In the genomic region with DNA sequence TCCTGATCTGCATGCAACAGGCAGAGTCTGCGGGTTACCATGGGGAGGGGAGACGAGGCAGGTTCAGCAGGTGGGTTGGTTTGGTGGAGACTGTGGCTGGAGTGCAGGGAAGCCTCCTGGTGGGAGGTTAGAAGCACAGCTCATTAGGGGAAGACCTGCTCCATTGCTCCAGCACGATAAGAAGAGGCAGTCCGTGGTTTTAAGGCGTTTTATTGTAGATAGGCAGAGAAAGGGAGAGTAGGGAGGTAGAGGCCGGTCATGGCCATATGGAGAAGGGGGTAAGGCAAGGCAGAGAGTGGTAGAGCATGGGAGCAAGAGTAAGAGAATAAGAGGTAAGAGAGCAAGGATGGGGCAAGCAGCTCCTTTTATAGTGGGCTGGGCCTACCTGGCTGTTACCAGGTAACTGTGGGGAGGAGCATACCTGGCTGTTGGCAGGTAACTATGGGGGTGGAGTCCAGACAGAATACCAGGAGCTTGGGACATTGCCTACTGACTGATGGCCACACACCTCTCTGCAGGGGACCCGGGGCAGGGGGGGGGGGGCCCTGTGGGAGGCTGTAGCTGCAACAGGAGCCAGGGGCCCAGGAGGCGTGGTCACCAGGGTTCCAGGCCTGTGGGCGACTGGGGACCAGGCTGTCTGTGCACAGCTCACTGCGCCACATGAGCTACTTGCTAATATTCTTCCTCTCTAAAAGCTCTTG, we compare ENCODE assay signal across 22 mouse cellular contexts. TPM values are rescaled to one million over a fixed set of nuclear protein-coding genes. Genes with fewer than 3 reads are reported as not detected.
DNase-seq lines count a peak whose midpoint lies in the region; ATAC-seq and TF ChIP-seq lines count a peak whose summit lies in the region.
"Had no signal": no experiment of that assay in that cellular context is flagged by ENCODE, and none has a peak within 500 bp of the region (broad histone marks: within the 10 kb centered on the region; RNA-seq: fewer than 3 reads in every experiment).

No protein-coding gene starts in this region.

- H3K27me3 ChIP-seq in kidney, embryonic 15.5 days, result no peaks in the 10 kb centered on the region
- H3K27me3 ChIP-seq in kidney, adult 2 months (replicated peaks; ENCODE audit: control insufficient read depth, insufficient read depth, low read length), result no peaks in the 10 kb centered on the region
- no peaks in the 10 kb centered on the region for H3K27me3 ChIP-seq in embryonic facial prominence, embryonic 13.5 days
- H3K27me3 ChIP-seq in liver, embryonic 12.5 days (replicated peaks), result no peaks in the 10 kb centered on the region
- no peaks in the 10 kb centered on the region for H3K27me3 ChIP-seq in stomach, embryonic 14.5 days (ENCODE audit: control insufficient read depth, insufficient read depth, low read length)
- no peaks in the 10 kb centered on the region for H3K27me3 ChIP-seq in hindbrain, embryonic 13.5 days
- H3K27me3 ChIP-seq: CH12.LX; forebrain, embryonic 15.5 days; neural tube, embryonic 12.5 days had no signal

- no peak overlapping the region for H3K4me2 ChIP-seq in kidney, embryonic 15.5 days
- H3K4me2 ChIP-seq in embryonic facial prominence, embryonic 13.5 days, result no peak overlapping the region
- H3K4me2 ChIP-seq in liver, embryonic 12.5 days, result peak overlapping the region; percentile 45
- no peak overlapping the region for H3K4me2 ChIP-seq in stomach, embryonic 14.5 days (replicated peaks; ENCODE audit: low read depth, low read length)
- no peak overlapping the region for H3K4me2 ChIP-seq in hindbrain, embryonic 13.5 days
- H3K4me2 ChIP-seq: forebrain, embryonic 15.5 days; heart, embryonic 11.5 days; lung, embryonic 14.5 days; neural tube, embryonic 12.5 days had no signal

- no peak overlapping the region for H3K9ac ChIP-seq in kidney, embryonic 15.5 days
- no peak overlapping the region for H3K9ac ChIP-seq in embryonic facial prominence, embryonic 13.5 days
- no peak overlapping the region; the same call in 1 of the 2 replicates for H3K9ac ChIP-seq in liver, embryonic 12.5 days
- no peak overlapping the region for H3K9ac ChIP-seq in stomach, embryonic 14.5 days (replicated peaks; ENCODE audit: low read depth, low read length)
- H3K9ac ChIP-seq in hindbrain, embryonic 13.5 days, result no peak overlapping the region
- H3K9ac ChIP-seq: forebrain, embryonic 15.5 days; lung, embryonic 14.5 days; neural tube, embryonic 12.5 days had no signal

- TF ChIP-seq POLR2A in kidney, adult 2 months (IDR thresholded peaks at IDR 0.05; ENCODE audit: low read depth, low read length), result no peak

- TF ChIP-seq CTCF in kidney, adult 2 months (conservative IDR thresholded peaks at IDR 0.05; ENCODE audit: insufficient read depth, insufficient read length, low read depth, low read length), result no peak

- ATAC-seq in kidney, embryonic 15.5 days (replicated peaks; ENCODE audit: low FRiP score), result 0 out of 2 replicates have a peak, but pooled peaks have one; percentile 40
- peak; percentile 43; the same call in 1 of the 2 replicates for ATAC-seq in embryonic facial prominence, embryonic 13.5 days (ENCODE audit: insufficient number of reproducible peaks, insufficient read depth, low FRiP score, low TSS enrichment, low read depth)
- peak; percentile 85 for ATAC-seq in liver, embryonic 12.5 days
- peak; percentile 6; the same call in 1 of the 2 replicates for ATAC-seq in stomach, embryonic 14.5 days (ENCODE audit: insufficient number of reproducible peaks, insufficient read depth, low FRiP score, low read depth)
- ATAC-seq in hindbrain, embryonic 13.5 days (ENCODE audit: low FRiP score), result no peak
- ATAC-seq: forebrain, embryonic 15.5 days; hindbrain, embryonic 16.5 days had no signal

- DNase-seq in kidney, adult 2 months, result no peak
- no peak for DNase-seq in cerebellum, adult 9-11 months
- no peak for DNase-seq in right cerebral cortex, adult 2 months (ENCODE audit: low spot score in 2 of 2)
- DNase-seq: adrenal gland, postnatal 36 days; cerebellum, adult 8-10 months; heart, postnatal 14 days; kidney, postnatal 14 days; layer of hippocampus, adult 9-11 months; lung, embryonic 14.5 days; right cerebral cortex, postnatal 25 days; thymus, postnatal 4 days had no signal

- H3K9me3 ChIP-seq in kidney, embryonic 15.5 days (replicated peaks), result no peaks in the 10 kb centered on the region
- H3K9me3 ChIP-seq in embryonic facial prominence, embryonic 13.5 days, result no peaks in the 10 kb centered on the region
- no peaks in the 10 kb centered on the region for H3K9me3 ChIP-seq in liver, embryonic 12.5 days (replicated peaks)
- no peaks in the 10 kb centered on the region for H3K9me3 ChIP-seq in stomach, embryonic 14.5 days (ENCODE audit: control insufficient read depth, low read depth, low read length)
- no peaks in the 10 kb centered on the region for H3K9me3 ChIP-seq in hindbrain, embryonic 13.5 days
- H3K9me3 ChIP-seq: forebrain, embryonic 15.5 days; neural tube, embryonic 12.5 days had no signal

- WGBS in kidney, embryonic 15.5 days, result 41% methylated on average over 10 of the region's 10 CpGs
- WGBS in kidney, adult 2 months, result 57% methylated on average over 10 of the region's 10 CpGs
- WGBS in embryonic facial prominence, embryonic 13.5 days, result 44% methylated on average over 10 of the region's 10 CpGs
- 28% methylated on average over 10 of the region's 10 CpGs for WGBS in liver, embryonic 12.5 days (ENCODE audit: insufficient replicate concordance)
- 52% methylated on average over 10 of the region's 10 CpGs for WGBS in stomach, embryonic 14.5 days
- WGBS in hindbrain, embryonic 13.5 days, result 45% methylated on average over 10 of the region's 10 CpGs

- no peaks in the 10 kb centered on the region for H3K36me3 ChIP-seq in kidney, embryonic 15.5 days
- H3K36me3 ChIP-seq in kidney, adult 2 months (ENCODE audit: control insufficient read depth, insufficient read depth, low read length), result no peaks in the 10 kb centered on the region
- H3K36me3 ChIP-seq in embryonic facial prominence, embryonic 13.5 days, result no peaks in the 10 kb centered on the region
- no peaks in the 10 kb centered on the region for H3K36me3 ChIP-seq in liver, embryonic 12.5 days
- H3K36me3 ChIP-seq in stomach, embryonic 14.5 days (ENCODE audit: control insufficient read depth, insufficient read depth, low read length), result no peaks in the 10 kb centered on the region
- no peaks in the 10 kb centered on the region for H3K36me3 ChIP-seq in hindbrain, embryonic 13.5 days
- H3K36me3 ChIP-seq: forebrain, embryonic 15.5 days; neural tube, embryonic 12.5 days had no signal

- H3K4me1 ChIP-seq in kidney, embryonic 15.5 days, result no peaks in the 10 kb centered on the region
- 0 out of 2 replicates have a peak, but pooled peaks cover 4% of the 10 kb centered on the region for H3K4me1 ChIP-seq in kidney, adult 2 months (ENCODE audit: control insufficient read depth, insufficient read depth, low read length)
- no peaks in the 10 kb centered on the region for H3K4me1 ChIP-seq in embryonic facial prominence, embryonic 13.5 days
- peaks cover 35% of the 10 kb centered on the region for H3K4me1 ChIP-seq in liver, embryonic 12.5 days
- H3K4me1 ChIP-seq in stomach, embryonic 14.5 days (ENCODE audit: control insufficient read depth, insufficient read depth, low read length), result no peaks in the 10 kb centered on the region
- no peaks in the 10 kb centered on the region for H3K4me1 ChIP-seq in hindbrain, embryonic 13.5 days (replicated peaks)
- H3K4me1 ChIP-seq: forebrain, embryonic 15.5 days; neural tube, embryonic 12.5 days had no signal

- no peak overlapping the region for H3K27ac ChIP-seq in kidney, embryonic 15.5 days
- H3K27ac ChIP-seq in kidney, adult 2 months (ENCODE audit: insufficient read depth, low read depth, low read length), result no peak overlapping the region
- H3K27ac ChIP-seq in embryonic facial prominence, embryonic 13.5 days, result no peak overlapping the region
- peak overlapping the region; percentile 36; the same call in 1 of the 2 replicates for H3K27ac ChIP-seq in liver, embryonic 12.5 days
- H3K27ac ChIP-seq in stomach, embryonic 14.5 days (ENCODE audit: low read length), result no peak overlapping the region
- no peak overlapping the region for H3K27ac ChIP-seq in hindbrain, embryonic 13.5 days
- H3K27ac ChIP-seq: forebrain, embryonic 15.5 days; neural tube, embryonic 12.5 days had no signal

- H3K4me3 ChIP-seq in kidney, embryonic 15.5 days (replicated peaks), result no peak overlapping the region
- H3K4me3 ChIP-seq in kidney, adult 2 months (ENCODE audit: insufficient read depth, low read depth, low read length), result no peak overlapping the region
- H3K4me3 ChIP-seq in embryonic facial prominence, embryonic 13.5 days, result no peak overlapping the region
- H3K4me3 ChIP-seq in liver, embryonic 12.5 days, result no peak overlapping the region
- H3K4me3 ChIP-seq in stomach, embryonic 14.5 days (ENCODE audit: low read depth, low read length), result no peak overlapping the region
- H3K4me3 ChIP-seq in hindbrain, embryonic 13.5 days, result no peak overlapping the region
- H3K4me3 ChIP-seq: erythroblast, embryonic 14.5 days; forebrain, embryonic 15.5 days; neural tube, embryonic 12.5 days had no signal

RNA-seq across cellular contexts. Expression of gene Mblac2, which starts 32.4 kb away (rescaled TPM):
- 7.1 and 7.2 TPM in 2 replicates for polyA plus RNA-seq in kidney, embryonic 15.5 days (2015; fragmentation: Nextera tagmentation; extraction: Ambion mirVana)
- polyA plus RNA-seq in kidney, adult 2 months (2012; rRNA removed), result 3.3 and 5.3 TPM in 2 replicates
- 8.0 and 9.5 TPM in 2 replicates for polyA plus RNA-seq in embryonic facial prominence, embryonic 13.5 days (2015; fragmentation: Nextera tagmentation; extraction: Ambion mirVana)
- 2.8 and 3.0 TPM in 2 replicates for polyA plus RNA-seq in liver, embryonic 12.5 days (2016; fragmentation: Nextera tagmentation; extraction: Ambion mirVana)
- 6.3 and 9.3 TPM in 2 replicates for polyA plus RNA-seq in stomach, embryonic 14.5 days (2014; fragmentation: Nextera tagmentation; extraction: Ambion mirVana)
- 24.0 and 25.6 TPM in 2 replicates for polyA plus RNA-seq in hindbrain, embryonic 13.5 days (2015; fragmentation: Nextera tagmentation; extraction: Ambion mirVana)
- polyA plus RNA-seq: erythroblast, embryonic 14.5 days had no signal

RNA-seq across cellular contexts. Expression of gene Polr3g, which starts 32.7 kb away (rescaled TPM):
- polyA plus RNA-seq in kidney, embryonic 15.5 days (2015; fragmentation: Nextera tagmentation; extraction: Ambion mirVana), result 10.4 and 12.9 TPM in 2 replicates
- polyA plus RNA-seq in kidney, adult 2 months (2012; rRNA removed), result 2.7 and 3.1 TPM in 2 replicates
- polyA plus RNA-seq in embryonic facial prominence, embryonic 13.5 days (2015; fragmentation: Nextera tagmentation; extraction: Ambion mirVana), result 18.3 and 19.4 TPM in 2 replicates
- polyA plus RNA-seq in liver, embryonic 12.5 days (2016; fragmentation: Nextera tagmentation; extraction: Ambion mirVana), result 16.9 and 19.1 TPM in 2 replicates
- polyA plus RNA-seq in stomach, embryonic 14.5 days (2014; fragmentation: Nextera tagmentation; extraction: Ambion mirVana), result 13.7 and 15.0 TPM in 2 replicates
- polyA plus RNA-seq in hindbrain, embryonic 13.5 days (2015; fragmentation: Nextera tagmentation; extraction: Ambion mirVana), result 4.2 and 6.2 TPM in 2 replicates

RNA-seq across cellular contexts. Expression of gene Cetn3, which starts 39.3 kb away (rescaled TPM):
- polyA plus RNA-seq in kidney, embryonic 15.5 days (2015; fragmentation: Nextera tagmentation; extraction: Ambion mirVana), result 208 and 211 TPM in 2 replicates
- 3.5 and 8.1 TPM in 2 replicates for polyA plus RNA-seq in kidney, adult 2 months (2012; rRNA removed)
- 260 and 291 TPM in 2 replicates for polyA plus RNA-seq in embryonic facial prominence, embryonic 13.5 days (2015; fragmentation: Nextera tagmentation; extraction: Ambion mirVana)
- polyA plus RNA-seq in liver, embryonic 12.5 days (2016; fragmentation: Nextera tagmentation; extraction: Ambion mirVana), result 156 and 159 TPM in 2 replicates
- 266 and 279 TPM in 2 replicates for polyA plus RNA-seq in stomach, embryonic 14.5 days (2014; fragmentation: Nextera tagmentation; extraction: Ambion mirVana)
- polyA plus RNA-seq in hindbrain, embryonic 13.5 days (2015; fragmentation: Nextera tagmentation; extraction: Ambion mirVana), result 242 and 244 TPM in 2 replicates

Comparison
In these comparisons a context has a peak if more than half of its experiments do, and no peak if none do; other contexts are left out.
1. RNA of gene Cetn3, which starts 39.3 kb away (polyA plus RNA-seq): 266 to 279 TPM in stomach, embryonic 14.5 days, 260 to 291 TPM in embryonic facial prominence, embryonic 13.5 days, 242 to 244 TPM in hindbrain, embryonic 13.5 days, 208 to 211 TPM in kidney, embryonic 15.5 days and 156 to 159 TPM in liver, embryonic 12.5 days; 3.5 to 8.1 TPM in kidney, adult 2 months; every median in the first group is over 10 times any median in the second.